Mouse (Mus musculus) retina, postnatal 7 days (tissue): ENCODE measurements around the gene Tex44.
"Not testable (repeated sequence)": the region's sequence is repeated elsewhere in the genome, so short reads cannot be mapped to it uniquely, and the experiment has no call there.

ENCODE experiments used
- DNase-seq: peaks from one replicate; pipeline ENCODE4 v3.0.0-alpha.2; 2012; ENCODE audit warnings: low read depth, low spot score

Tex44 gene

GRCm38 (mm10) chr1:86443386-86444172, 17.4 kb downstream of the Tex44 start:
- DNase-seq: no peak

- DNase-seq: no peak
These were observed 21.6 kb downstream of the Tex44 start for GRCm38 (mm10) chr1:86447596-86448171.

- no peak for DNase-seq
These were observed 22.1 kb downstream of the Tex44 start for GRCm38 (mm10) chr1:86448272-86448671.

- no peak for DNase-seq
These were observed 23.8 kb downstream of the Tex44 start for GRCm38 (mm10) chr1:86449966-86450365.

- no peak for DNase-seq
These were observed 26.6 kb downstream of the Tex44 start for GRCm38 (mm10) chr1:86452713-86453112.

GRCm38 (mm10) chr1:86456892-86457581, 30.9 kb downstream of the Tex44 start:
- no peak for DNase-seq

- no peak for DNase-seq
These were observed 33.2 kb downstream of the Tex44 start for GRCm38 (mm10) chr1:86459371-86459770.

- DNase-seq: no peak
These were observed 38.2 kb downstream of the Tex44 start for GRCm38 (mm10) chr1:86464223-86464874.

- DNase-seq: no peak
These were observed 38.7 kb downstream of the Tex44 start for GRCm38 (mm10) chr1:86464875-86465224.

GRCm38 (mm10) chr1:86467416-86467815, 41.3 kb downstream of the Tex44 start:
- no peak for DNase-seq

GRCm38 (mm10) chr1:86469876-86470275, 43.7 kb downstream of the Tex44 start:
- DNase-seq: no peak

GRCm38 (mm10) chr1:86470519-86471181, 44.5 kb downstream of the Tex44 start:
- DNase-seq: no peak

GRCm38 (mm10) chr1:86471504-86471961, 45.4 kb downstream of the Tex44 start:
- not testable (repeated sequence) for DNase-seq

- no peak for DNase-seq
These were observed 46.2 kb downstream of the Tex44 start for GRCm38 (mm10) chr1:86472197-86472952.

- DNase-seq: no peak
These were observed 47.1 kb downstream of the Tex44 start for GRCm38 (mm10) chr1:86473109-86473760.
